Mouse (Mus musculus): ENCODE data around the gene Clip4. TPM values are rescaled to one million over a fixed set of nuclear protein-coding genes. Genes with fewer than 3 reads are reported as not detected.

The Clip4 gene
- total RNA-seq, 1 experiment: 6.1 TPM

DNA sequence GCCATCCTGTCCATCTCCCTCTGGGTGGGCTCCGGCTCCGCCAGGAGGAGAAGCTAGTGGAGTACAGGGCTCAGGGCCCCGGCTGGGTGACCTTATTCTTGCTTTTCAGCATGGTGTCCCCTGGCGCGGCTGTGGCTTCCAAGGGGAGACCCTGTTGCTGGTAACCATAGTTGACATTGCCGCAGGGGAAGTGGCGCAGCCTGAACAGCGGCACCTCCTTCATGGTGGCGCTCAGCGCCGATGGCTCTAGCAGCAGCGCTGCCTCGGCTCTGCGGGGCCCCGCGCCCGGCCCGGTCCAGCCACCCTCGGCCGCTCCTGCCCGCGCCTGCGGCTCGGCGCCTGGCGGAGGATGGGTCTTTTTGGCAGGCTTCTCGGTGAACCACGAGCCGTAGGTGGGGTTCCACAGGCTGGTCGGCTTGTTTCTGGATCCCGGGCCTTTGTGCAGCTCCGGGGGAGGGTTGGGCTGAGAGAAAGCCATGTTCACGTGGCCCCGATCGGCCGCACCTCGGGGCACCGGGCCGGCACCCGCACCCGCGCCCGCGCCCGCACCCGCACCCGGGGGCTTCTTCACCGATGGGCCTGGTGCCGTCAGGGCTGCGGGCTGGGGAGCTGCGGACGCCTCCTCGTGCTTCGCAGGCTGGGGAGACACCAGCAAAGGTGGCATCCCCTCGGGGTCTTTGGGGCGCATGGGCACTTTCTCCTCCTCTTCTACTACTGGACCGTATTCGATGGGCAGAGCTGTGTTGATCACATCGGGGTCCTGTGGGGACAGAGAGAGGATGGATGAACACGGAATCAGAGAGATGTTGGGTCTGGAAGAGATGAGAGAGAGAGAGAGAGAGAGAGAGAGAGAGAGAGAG lies 101.3 kb downstream of the Clip4 start:
- Histone ChIP-seq H3K9ac (ENCODE audit: insufficient read depth, low read depth, low read length, poor library complexity, severe bottlenecking) (peak overlapping the region; percentile 36), H3K27ac (ENCODE audit: insufficient read depth, low read depth, low read length, poor library complexity, severe bottlenecking) (no peak overlapping the region), H3K36me3 (ENCODE audit: control insufficient read depth, insufficient read depth, low read length, poor library complexity, severe bottlenecking) (no peaks in the 10 kb centered on the region), H3K4me1 (ENCODE audit: control insufficient read depth in 2 of 2, insufficient read depth in 2 of 2, low read length in 2 of 2, poor library complexity in 1 of 2) (peaks cover 0 to 2% of the 10 kb centered on the region in 2 experiments; a peak in 1 of 4 replicates), H3K9me3 (ENCODE audit: control insufficient read depth, insufficient read depth, low read depth, low read length) (no peaks in the 10 kb centered on the region), H3K4me3 (ENCODE audit: insufficient read depth in 1 of 2, low read depth in 1 of 2, low read length in 2 of 2, poor library complexity in 1 of 2, severe bottlenecking in 1 of 2) (peak overlapping the region; percentile 49 to 69)
- TF ChIP-seq MAFK (IDR thresholded peaks at IDR 0.05; ENCODE audit: insufficient read depth, low read depth, low read length) (no peak), ZNF384 (IDR thresholded peaks at IDR 0.05; ENCODE audit: low read depth, low read length) (no peak), ZC3H11A (IDR thresholded peaks at IDR 0.05; ENCODE audit: borderline replicate concordance, low read depth, low read length) (no peak), HCFC1 (IDR thresholded peaks at IDR 0.05; ENCODE audit: borderline replicate concordance, insufficient read depth, low read length) (no peak), CHD2 (IDR thresholded peaks at IDR 0.05; ENCODE audit: low read depth, low read length) (no peak)
- in situ Hi-C loops (cut with MboI; ENCODE audit: low sequenced_read_pairs in 2 of 2, unreplicated experiment in 2 of 2): loop anchor here (5.0 to 25.0 kb wide), 3 partner anchors 177 to 307 kb away; partner anchors contain the start of gene Spdya (in 1 of the 2)
- no peak for DNase-seq (ENCODE audit: low read depth, low spot score)

DNA sequence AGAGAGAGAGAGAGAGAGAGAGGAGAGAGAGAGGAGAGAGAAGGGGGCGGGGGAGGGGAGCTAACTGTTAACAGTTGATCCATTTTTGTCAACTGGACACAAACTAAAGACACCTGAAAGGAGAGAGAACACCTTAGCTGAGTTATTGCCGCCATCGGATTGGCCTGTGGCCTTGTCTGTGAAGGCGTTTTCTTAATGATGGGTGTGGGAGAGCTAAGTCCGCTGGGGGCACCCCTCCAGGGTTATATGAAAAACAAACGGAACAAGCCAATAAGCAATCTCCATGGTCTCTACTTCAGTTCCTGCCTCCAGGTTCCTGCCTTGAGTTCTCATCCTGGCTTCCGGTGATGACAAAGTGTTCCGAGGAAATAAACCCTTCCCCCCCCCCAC lies 102.0 kb downstream of the Clip4 start:
- no peaks in the 10 kb centered on the region for H3K9me3 ChIP-seq (ENCODE audit: control insufficient read depth, insufficient read depth, low read depth, low read length)
- in situ Hi-C loops (cut with MboI; ENCODE audit: low sequenced_read_pairs in 2 of 2, unreplicated experiment in 2 of 2): loop anchor here (5.0 to 25.0 kb wide), 3 partner anchors 178 to 308 kb away; partner anchors contain the start of gene Spdya (in 1 of the 2)
- H3K9ac ChIP-seq (ENCODE audit: insufficient read depth, low read depth, low read length, poor library complexity, severe bottlenecking): no peak overlapping the region
- H3K36me3 ChIP-seq (ENCODE audit: control insufficient read depth, insufficient read depth, low read length, poor library complexity, severe bottlenecking): no peaks in the 10 kb centered on the region
- H3K4me3 ChIP-seq (ENCODE audit: insufficient read depth in 1 of 2, low read depth in 1 of 2, low read length in 2 of 2, poor library complexity in 1 of 2, severe bottlenecking in 1 of 2): peak overlapping the region in 1 of 2 experiments; percentile 69; a peak in 1 of 4 replicates
- TF ChIP-seq ZNF384 (IDR thresholded peaks at IDR 0.05; ENCODE audit: low read depth, low read length): no peak
- TF ChIP-seq ZC3H11A (IDR thresholded peaks at IDR 0.05; ENCODE audit: borderline replicate concordance, low read depth, low read length): no peak
- no peak for DNase-seq (ENCODE audit: low read depth, low spot score)
- no peak overlapping the region for H3K27ac ChIP-seq (ENCODE audit: insufficient read depth, low read depth, low read length, poor library complexity, severe bottlenecking)
- peaks cover 0 to 2% of the 10 kb centered on the region in 2 experiments; a peak in 1 of 4 replicates for H3K4me1 ChIP-seq (ENCODE audit: control insufficient read depth in 2 of 2, insufficient read depth in 2 of 2, low read length in 2 of 2, poor library complexity in 1 of 2)

DNA sequence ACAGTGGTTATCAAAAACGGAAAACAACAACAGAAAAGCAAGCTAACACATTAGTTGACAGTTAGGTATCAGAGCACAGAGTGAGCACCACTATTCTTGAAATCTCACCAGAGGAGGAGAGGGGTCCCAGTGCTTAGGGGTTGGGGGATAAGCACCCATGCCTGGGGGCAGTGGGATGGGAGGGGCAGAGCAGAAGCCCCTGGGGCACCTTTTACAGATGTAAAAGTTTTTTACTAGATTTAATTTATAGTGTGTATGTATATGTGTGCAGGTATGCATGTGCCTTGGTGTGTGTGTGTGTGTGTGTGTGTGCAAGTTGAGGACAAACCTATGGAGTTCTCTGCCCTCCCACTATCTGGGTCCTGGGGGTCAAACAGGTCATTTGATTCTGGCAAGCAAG lies 102.4 kb downstream of the Clip4 start:
- H3K27ac ChIP-seq (ENCODE audit: insufficient read depth, low read depth, low read length, poor library complexity, severe bottlenecking): no peak overlapping the region
- TF ChIP-seq ZNF384 (IDR thresholded peaks at IDR 0.05; ENCODE audit: low read depth, low read length): no peak
- TF ChIP-seq ZC3H11A (IDR thresholded peaks at IDR 0.05; ENCODE audit: borderline replicate concordance, low read depth, low read length): no peak
- TF ChIP-seq HCFC1 (IDR thresholded peaks at IDR 0.05; ENCODE audit: borderline replicate concordance, insufficient read depth, low read length): no peak
- no peak for TF ChIP-seq CHD2 (IDR thresholded peaks at IDR 0.05; ENCODE audit: low read depth, low read length)
- TF ChIP-seq MAFK (IDR thresholded peaks at IDR 0.05; ENCODE audit: insufficient read depth, low read depth, low read length): no peak
- H3K9me3 ChIP-seq (ENCODE audit: control insufficient read depth, insufficient read depth, low read depth, low read length): no peaks in the 10 kb centered on the region
- H3K4me3 ChIP-seq (ENCODE audit: insufficient read depth in 1 of 2, low read depth in 1 of 2, low read length in 2 of 2, poor library complexity in 1 of 2, severe bottlenecking in 1 of 2): no peak overlapping the region
- peaks cover 0 to 2% of the 10 kb centered on the region in 2 experiments; a peak in 1 of 4 replicates for H3K4me1 ChIP-seq (ENCODE audit: control insufficient read depth in 2 of 2, insufficient read depth in 2 of 2, low read length in 2 of 2, poor library complexity in 1 of 2)
- H3K36me3 ChIP-seq (ENCODE audit: control insufficient read depth, insufficient read depth, low read length, poor library complexity, severe bottlenecking): no peaks in the 10 kb centered on the region
- no peak for DNase-seq (ENCODE audit: low read depth, low spot score)
- in situ Hi-C loops (cut with MboI; ENCODE audit: low sequenced_read_pairs in 2 of 2, unreplicated experiment in 2 of 2): loop anchor here (5.0 to 25.0 kb wide), 3 partner anchors 178 to 308 kb away; partner anchors contain the start of gene Spdya (in 1 of the 2)
- H3K9ac ChIP-seq (ENCODE audit: insufficient read depth, low read depth, low read length, poor library complexity, severe bottlenecking): no peak overlapping the region

DNA sequence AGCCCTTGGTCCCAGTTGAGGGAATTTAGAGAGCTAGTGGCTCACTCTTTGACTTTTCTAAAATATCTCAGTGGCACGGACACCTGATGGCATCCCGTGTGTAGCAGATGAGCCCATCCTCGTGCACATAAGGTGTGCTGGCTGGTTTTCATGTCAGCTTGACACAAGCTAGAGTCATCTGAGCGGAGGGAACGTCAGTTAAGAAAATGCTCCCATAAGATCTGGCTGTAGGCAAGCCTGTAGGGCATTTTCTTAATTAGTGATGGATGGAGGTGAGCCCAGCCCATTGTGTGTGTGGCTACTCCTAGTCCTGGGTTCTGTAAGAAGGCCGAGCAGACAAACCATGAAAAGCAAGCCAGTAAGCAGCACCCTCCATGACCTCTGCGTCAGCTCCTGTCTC lies 103.7 kb downstream of the Clip4 start:
- no peaks in the 10 kb centered on the region for H3K9me3 ChIP-seq (ENCODE audit: control insufficient read depth, insufficient read depth, low read depth, low read length)
- no peak overlapping the region for H3K4me3 ChIP-seq (ENCODE audit: insufficient read depth in 1 of 2, low read depth in 1 of 2, low read length in 2 of 2, poor library complexity in 1 of 2, severe bottlenecking in 1 of 2)
- no peak overlapping the region for H3K9ac ChIP-seq (ENCODE audit: insufficient read depth, low read depth, low read length, poor library complexity, severe bottlenecking)
- TF ChIP-seq MAFK (IDR thresholded peaks at IDR 0.05; ENCODE audit: insufficient read depth, low read depth, low read length) (no peak), ZC3H11A (IDR thresholded peaks at IDR 0.05; ENCODE audit: borderline replicate concordance, low read depth, low read length) (no peak), CHD2 (IDR thresholded peaks at IDR 0.05; ENCODE audit: low read depth, low read length) (no peak), ZNF384 (IDR thresholded peaks at IDR 0.05; ENCODE audit: low read depth, low read length) (no peak), HCFC1 (IDR thresholded peaks at IDR 0.05; ENCODE audit: borderline replicate concordance, insufficient read depth, low read length) (no peak)
- peaks cover 0 to 2% of the 10 kb centered on the region in 2 experiments; a peak in 1 of 4 replicates for H3K4me1 ChIP-seq (ENCODE audit: control insufficient read depth in 2 of 2, insufficient read depth in 2 of 2, low read length in 2 of 2, poor library complexity in 1 of 2)
- in situ Hi-C loops (cut with MboI; ENCODE audit: low sequenced_read_pairs in 2 of 2, unreplicated experiment in 2 of 2): loop anchor here (5.0 to 25.0 kb wide), 3 partner anchors 180 to 310 kb away; partner anchors contain the start of gene Spdya (in 1 of the 2)
- DNase-seq (ENCODE audit: low read depth, low spot score): no peak
- no peak overlapping the region for H3K27ac ChIP-seq (ENCODE audit: insufficient read depth, low read depth, low read length, poor library complexity, severe bottlenecking)
- H3K36me3 ChIP-seq (ENCODE audit: control insufficient read depth, insufficient read depth, low read length, poor library complexity, severe bottlenecking): no peaks in the 10 kb centered on the region
